Mouse (Mus musculus): ENCODE data around the gene Pusl1. TPM values are rescaled to one million over a fixed set of nuclear protein-coding genes. Genes with fewer than 3 reads are reported as not detected.

Pusl1 gene
- polyA plus RNA-seq, 1 experiment from 2014 or later, result 35.6 TPM

DNA sequence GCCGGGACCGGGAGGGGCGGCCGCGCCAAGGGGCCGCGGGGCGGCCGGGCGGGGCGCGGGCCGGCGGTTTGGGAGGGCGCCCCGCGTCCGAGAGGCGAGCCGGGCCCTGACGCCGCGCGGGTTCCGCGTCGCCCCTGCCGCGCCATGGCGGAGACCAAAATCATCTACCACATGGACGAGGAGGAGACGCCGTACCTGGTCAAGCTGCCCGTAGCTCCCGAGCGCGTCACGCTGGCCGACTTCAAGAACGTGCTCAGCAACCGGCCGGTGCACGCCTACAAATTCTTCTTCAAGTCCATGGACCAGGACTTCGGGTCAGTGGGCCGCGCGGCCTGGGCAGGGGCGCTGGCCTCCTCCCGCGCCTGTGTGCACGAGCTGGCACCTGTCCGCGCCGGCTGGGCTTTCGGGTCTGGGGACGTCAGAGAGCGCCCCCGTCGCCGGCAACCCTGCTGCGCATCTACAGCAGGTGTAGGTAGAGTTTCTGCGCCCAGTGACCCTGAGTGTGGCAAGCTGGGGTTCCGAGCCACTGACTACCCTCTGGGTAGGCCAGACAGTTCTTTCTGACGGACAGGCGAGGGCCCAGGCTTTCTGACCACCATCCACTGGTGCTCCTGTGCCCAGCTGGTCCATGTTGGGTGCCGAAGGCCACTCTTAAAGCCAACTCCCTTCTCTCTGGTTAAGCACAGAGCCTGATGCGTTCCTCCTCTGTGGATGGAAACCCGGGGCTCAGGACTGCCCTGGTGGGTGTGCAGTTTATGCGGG, 43.8 kb downstream of the Pusl1 start:
- Histone ChIP-seq H3K9ac (replicated peaks; ENCODE audit: low read length) (peak overlapping the region; percentile 82), H3K4me3 (ENCODE audit: low read depth, low read length) (peak overlapping the region; percentile 79), H3K27me3 (ENCODE audit: control insufficient read depth, insufficient read depth, low read length) (no peaks in the 10 kb centered on the region), H3K9me3 (replicated peaks; ENCODE audit: control insufficient read depth, low read length) (no peaks in the 10 kb centered on the region), H3K4me1 (ENCODE audit: control insufficient read depth, insufficient read depth, low read length) (no peaks in the 10 kb centered on the region; the same call in 1 of the 2 replicates), H3K36me3 (replicated peaks; ENCODE audit: control insufficient read depth, insufficient read depth, low read depth, low read length) (no peaks in the 10 kb centered on the region), H3K4me2 (ENCODE audit: low read depth, low read length) (peak overlapping the region; percentile 90), H3K27ac (replicated peaks; ENCODE audit: low read depth, low read length) (no peak overlapping the region; the same call in 1 of the 2 replicates)
- 2% methylated on average over 58 of the region's 69 CpGs for WGBS
- peak; percentile 40 for DNase-seq (ENCODE audit: low spot score)
- peak; percentile 39 for ATAC-seq (replicated peaks; ENCODE audit: insufficient number of reproducible peaks, low FRiP score, low TSS enrichment, low read depth)

DNA sequence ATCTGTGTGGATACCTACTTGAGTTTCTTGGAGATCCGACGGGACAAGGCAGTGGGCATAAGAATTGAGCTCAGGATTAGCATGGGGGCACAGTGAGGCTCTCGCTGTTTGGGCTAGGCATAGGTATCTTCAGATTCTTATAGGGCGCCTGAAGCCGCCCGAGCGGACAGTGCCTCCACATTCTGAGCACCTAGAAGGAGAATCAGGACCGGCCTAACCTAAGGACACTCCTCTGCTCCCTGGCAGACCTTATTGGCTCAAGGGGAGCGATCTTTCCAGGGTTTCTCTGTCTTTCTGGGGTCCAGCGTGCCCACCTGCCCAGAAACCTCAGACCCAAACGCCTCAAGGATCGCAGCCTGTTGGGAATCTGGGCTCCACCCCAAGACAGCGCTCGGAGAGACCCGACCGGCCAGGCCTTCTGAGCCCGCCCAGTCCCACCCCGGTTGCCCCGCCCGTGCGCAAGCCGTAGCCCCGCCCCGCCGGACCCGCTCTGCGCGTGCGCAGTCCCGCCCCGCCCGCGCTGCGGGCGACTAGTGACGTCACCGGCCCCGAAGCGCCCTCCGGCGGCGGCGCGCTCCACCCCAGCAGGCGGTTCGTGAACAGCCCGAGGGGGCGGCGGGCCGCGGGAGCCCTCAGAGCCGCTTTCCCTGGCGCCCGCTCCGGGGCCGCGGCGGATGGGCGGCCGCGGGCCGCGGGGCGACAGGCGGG, 44.6 kb downstream of the Pusl1 start, which contains the start of gene Dvl1:
Gene Dvl1 (plus strand): TSS at position 532 of the 708 bp plus-strand sequence.
- Histone ChIP-seq H3K27ac (replicated peaks; ENCODE audit: low read depth, low read length) (no peak within 1 kb of the TSS; the same call in 1 of the 2 replicates), H3K4me3 (ENCODE audit: low read depth, low read length) (peak within 1 kb of the TSS; percentile 79), H3K4me1 (ENCODE audit: control insufficient read depth, insufficient read depth, low read length) (no peaks in the 10 kb centered on the region; the same call in 1 of the 2 replicates), H3K36me3 (replicated peaks; ENCODE audit: control insufficient read depth, insufficient read depth, low read depth, low read length) (no peaks in the 10 kb centered on the region), H3K27me3 (ENCODE audit: control insufficient read depth, insufficient read depth, low read length) (no peaks in the 10 kb centered on the region), H3K9ac (replicated peaks; ENCODE audit: low read length) (peak within 1 kb of the TSS; percentile 82), H3K4me2 (ENCODE audit: low read depth, low read length) (peak within 1 kb of the TSS; percentile 90), H3K9me3 (replicated peaks; ENCODE audit: control insufficient read depth, low read length) (no peaks in the 10 kb centered on the region)
- ATAC-seq (replicated peaks; ENCODE audit: insufficient number of reproducible peaks, low FRiP score, low TSS enrichment, low read depth), result peak; percentile 82
- WGBS, result 2% methylated on average over 53 of the region's 65 CpGs
- DNase-seq (ENCODE audit: low spot score), result peak; percentile 93

- peaks cover 6% of the 10 kb centered on the region for H3K4me1 ChIP-seq (ENCODE audit: control insufficient read depth, insufficient read depth, low read length)
- WGBS, result 90% methylated on average over 5 of the region's 5 CpGs
These were observed 48.4 kb downstream of the Pusl1 start for GRCm38 (mm10) chr4:155843231-155843630.

DNA sequence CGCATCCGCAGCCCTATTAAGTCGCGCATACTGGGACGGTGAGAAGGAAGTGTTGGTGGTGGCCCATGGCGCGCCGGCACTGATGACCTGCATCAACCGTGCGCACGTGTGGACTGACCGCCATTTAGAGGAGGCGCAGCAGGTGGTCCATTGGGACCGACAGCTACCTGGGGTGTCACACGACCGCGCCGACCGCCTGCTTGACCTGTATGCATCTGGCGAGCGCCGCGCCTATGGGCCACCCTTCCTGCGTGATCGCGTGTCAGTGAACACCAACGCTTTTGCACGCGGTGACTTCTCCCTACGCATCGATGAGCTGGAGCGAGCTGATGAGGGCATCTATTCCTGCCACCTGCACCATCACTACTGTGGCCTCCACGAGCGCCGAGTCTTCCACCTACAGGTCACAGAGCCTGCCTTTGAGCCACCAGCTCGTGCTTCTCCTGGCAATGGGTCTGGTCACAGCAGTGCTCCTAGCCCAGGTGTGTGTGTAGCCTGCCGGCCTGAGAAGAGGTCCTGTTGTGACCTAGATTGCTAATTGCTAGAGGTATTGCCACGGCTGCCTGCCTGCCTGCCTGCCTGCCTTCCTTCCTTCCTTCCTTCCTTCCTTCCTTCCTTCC, 49.8 kb downstream of the Pusl1 start:
- H3K4me3 ChIP-seq (ENCODE audit: low read depth, low read length), result peak overlapping the region; percentile 48; the same call in 1 of the 2 replicates
- 41% methylated on average over 38 of the region's 38 CpGs for WGBS

More at GRCm38 (mm10) chr4:155843231-155843630, 48.4 kb downstream of the Pusl1 start:
- H3K4me3 ChIP-seq (ENCODE audit: low read depth, low read length), result no peak overlapping the region
- ATAC-seq (replicated peaks; ENCODE audit: insufficient number of reproducible peaks, low FRiP score, low TSS enrichment, low read depth) (no peak), DNase-seq (ENCODE audit: low spot score) (no peak)
- H3K36me3 ChIP-seq (replicated peaks; ENCODE audit: control insufficient read depth, insufficient read depth, low read depth, low read length), result no peaks in the 10 kb centered on the region
- H3K27ac ChIP-seq (replicated peaks; ENCODE audit: low read depth, low read length), result no peak overlapping the region
- H3K4me2 ChIP-seq (ENCODE audit: low read depth, low read length), result no peak overlapping the region
- no peaks in the 10 kb centered on the region for H3K9me3 ChIP-seq (replicated peaks; ENCODE audit: control insufficient read depth, low read length)
- no peak overlapping the region for H3K9ac ChIP-seq (replicated peaks; ENCODE audit: low read length)
- H3K27me3 ChIP-seq (ENCODE audit: control insufficient read depth, insufficient read depth, low read length), result no peaks in the 10 kb centered on the region

DNA sequence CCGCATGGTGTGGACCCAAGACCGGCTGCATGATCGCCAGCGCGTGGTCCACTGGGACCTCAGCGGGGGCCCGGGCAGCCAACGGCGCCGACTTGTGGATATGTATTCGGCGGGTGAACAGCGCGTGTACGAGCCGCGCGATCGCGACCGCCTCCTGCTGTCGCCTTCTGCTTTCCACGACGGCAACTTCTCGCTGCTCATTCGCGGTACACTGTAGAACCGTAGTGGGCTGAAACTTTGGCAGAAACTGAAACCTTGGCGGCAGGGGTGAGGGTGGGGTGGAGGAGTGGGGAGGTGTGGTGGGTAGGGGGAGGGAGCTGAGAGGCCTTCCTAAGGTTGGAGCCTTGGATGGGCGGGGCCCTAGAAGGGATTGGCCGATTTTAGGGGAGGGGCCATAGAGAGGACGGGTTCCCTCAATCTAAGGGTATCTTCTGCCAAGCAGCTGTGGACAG, 50.6 kb downstream of the Pusl1 start:
- no peak overlapping the region for H3K27ac ChIP-seq (replicated peaks; ENCODE audit: low read depth, low read length)
- H3K27me3 ChIP-seq (ENCODE audit: control insufficient read depth, insufficient read depth, low read length), result no peaks in the 10 kb centered on the region
- H3K9ac ChIP-seq (replicated peaks; ENCODE audit: low read length), result peak overlapping the region; percentile 59
- ATAC-seq (replicated peaks; ENCODE audit: insufficient number of reproducible peaks, low FRiP score, low TSS enrichment, low read depth), result peak; percentile 57; the same call in 1 of the 2 replicates
- WGBS, result 1% methylated on average over 32 of the region's 32 CpGs
- peak overlapping the region; percentile 48 for H3K4me3 ChIP-seq (ENCODE audit: low read depth, low read length)
- DNase-seq (ENCODE audit: low spot score), result peak; percentile 68
- no peaks in the 10 kb centered on the region for H3K9me3 ChIP-seq (replicated peaks; ENCODE audit: control insufficient read depth, low read length)
- peaks cover 6% of the 10 kb centered on the region for H3K4me1 ChIP-seq (ENCODE audit: control insufficient read depth, insufficient read depth, low read length)
- H3K36me3 ChIP-seq (replicated peaks; ENCODE audit: control insufficient read depth, insufficient read depth, low read depth, low read length), result no peaks in the 10 kb centered on the region
- peak overlapping the region; percentile 86 for H3K4me2 ChIP-seq (ENCODE audit: low read depth, low read length)

More for the DNA sequence above, 49.8 kb downstream of the Pusl1 start:
- Histone ChIP-seq H3K4me1 (ENCODE audit: control insufficient read depth, insufficient read depth, low read length) (peaks cover 6% of the 10 kb centered on the region), H3K9me3 (replicated peaks; ENCODE audit: control insufficient read depth, low read length) (no peaks in the 10 kb centered on the region), H3K9ac (replicated peaks; ENCODE audit: low read length) (no peak overlapping the region), H3K36me3 (replicated peaks; ENCODE audit: control insufficient read depth, insufficient read depth, low read depth, low read length) (no peaks in the 10 kb centered on the region), H3K27me3 (ENCODE audit: control insufficient read depth, insufficient read depth, low read length) (no peaks in the 10 kb centered on the region), H3K4me2 (ENCODE audit: low read depth, low read length) (peak overlapping the region; percentile 86), H3K27ac (replicated peaks; ENCODE audit: low read depth, low read length) (no peak overlapping the region)
- ATAC-seq (replicated peaks; ENCODE audit: insufficient number of reproducible peaks, low FRiP score, low TSS enrichment, low read depth) (no peak), DNase-seq (ENCODE audit: low spot score) (no peak)

GRCm38 (mm10) chr4:155840076-155841002, 51.2 kb downstream of the Pusl1 start:
- Histone ChIP-seq H3K4me3 (ENCODE audit: low read depth, low read length) (peak overlapping the region; percentile 48), H3K4me2 (ENCODE audit: low read depth, low read length) (peak overlapping the region; percentile 86), H3K9ac (replicated peaks; ENCODE audit: low read length) (peak overlapping the region; percentile 59), H3K27me3 (ENCODE audit: control insufficient read depth, insufficient read depth, low read length) (no peaks in the 10 kb centered on the region), H3K9me3 (replicated peaks; ENCODE audit: control insufficient read depth, low read length) (no peaks in the 10 kb centered on the region), H3K27ac (replicated peaks; ENCODE audit: low read depth, low read length) (no peak overlapping the region), H3K36me3 (replicated peaks; ENCODE audit: control insufficient read depth, insufficient read depth, low read depth, low read length) (no peaks in the 10 kb centered on the region), H3K4me1 (ENCODE audit: control insufficient read depth, insufficient read depth, low read length) (peaks cover 6% of the 10 kb centered on the region)
- no peak for DNase-seq (ENCODE audit: low spot score)
- 7% methylated on average over 8 of the region's 8 CpGs for WGBS
- ATAC-seq (replicated peaks; ENCODE audit: insufficient number of reproducible peaks, low FRiP score, low TSS enrichment, low read depth), result peak; percentile 32; the same call in 1 of the 2 replicates

DNA sequence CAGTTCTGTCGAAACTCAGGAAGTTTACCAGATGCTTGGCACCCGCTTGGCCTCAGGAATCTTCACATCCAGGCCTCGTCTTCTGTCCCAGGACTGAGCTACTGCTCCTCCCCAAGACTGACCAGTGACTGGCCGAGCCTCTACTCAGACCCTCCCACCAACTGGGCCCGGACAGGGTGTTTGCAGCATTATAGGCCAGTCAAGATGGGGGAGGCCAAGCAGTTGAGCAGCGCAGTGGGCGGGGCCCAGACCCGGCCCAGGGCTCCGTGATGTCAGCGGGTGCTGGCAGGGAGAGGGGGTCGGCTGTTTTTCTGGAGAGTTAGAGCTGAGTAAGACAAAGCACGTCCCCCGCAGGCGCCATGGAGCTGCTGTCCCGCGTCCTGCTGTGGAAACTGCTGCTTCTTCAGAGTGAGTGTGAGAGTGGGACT, 52.1 kb downstream of the Pusl1 start, which contains the start of gene Mxra8:
Gene Mxra8 (plus strand): TSS at position 198 of the 428 bp plus-strand sequence.
- peak; percentile 85 for ATAC-seq (replicated peaks; ENCODE audit: insufficient number of reproducible peaks, low FRiP score, low TSS enrichment, low read depth)
- H3K4me1 ChIP-seq (ENCODE audit: control insufficient read depth, insufficient read depth, low read length), result peaks cover 6% of the 10 kb centered on the region
- DNase-seq (ENCODE audit: low spot score), result peak; percentile 83
- H3K4me2 ChIP-seq (ENCODE audit: low read depth, low read length), result peak within 1 kb of the TSS; percentile 86
- peak within 1 kb of the TSS; percentile 48 for H3K4me3 ChIP-seq (ENCODE audit: low read depth, low read length)
- H3K36me3 ChIP-seq (replicated peaks; ENCODE audit: control insufficient read depth, insufficient read depth, low read depth, low read length), result no peaks in the 10 kb centered on the region
- H3K9me3 ChIP-seq (replicated peaks; ENCODE audit: control insufficient read depth, low read length), result no peaks in the 10 kb centered on the region
- H3K9ac ChIP-seq (replicated peaks; ENCODE audit: low read length), result peak within 1 kb of the TSS; percentile 59
- peak within 1 kb of the TSS; percentile 53; the same call in 1 of the 2 replicates for H3K27ac ChIP-seq (replicated peaks; ENCODE audit: low read depth, low read length)
- no peaks in the 10 kb centered on the region for H3K27me3 ChIP-seq (ENCODE audit: control insufficient read depth, insufficient read depth, low read length)
- WGBS, result under 1% methylated on average over 16 of the region's 16 CpGs

All from embryonic facial prominence, embryonic 11.5 days (tissue).